Mouse (Mus musculus) embryonic facial prominence, embryonic 13.5 days (tissue): ENCODE data around the gene Acss3. TPM values are rescaled to one million over a fixed set of nuclear protein-coding genes. Genes with fewer than 3 reads are reported as not detected.
A peak's percentile ranks its signal among the peaks of the same experiment; 100 is the strongest.

Source experiments
- ATAC-seq: fragments of 200-750 bp; cut with Nextera tagmentation; 2 replicates; pipeline ENCODE4 v1.8.0; 2017; ENCODE audit warnings: low read depth; ENCODE audit not compliant: insufficient number of reproducible peaks, insufficient read depth, low FRiP score, low TSS enrichment
- H3K27ac ChIP-seq: fragments of 300-500 bp; sonication (generic); 2 replicates; pipeline ENCODE4 v1.5.1; 2015; ENCODE audit warnings: moderate library complexity, mild to moderate bottlenecking, inconsistent platforms
- H3K27me3 ChIP-seq: fragments of 300-500 bp; sonication (generic); 2 replicates; pipeline ENCODE4 v1.6.1; 2015; ENCODE audit warnings: mild to moderate bottlenecking, inconsistent platforms
- H3K36me3 ChIP-seq: fragments of 300-500 bp; sonication (generic); 2 replicates; pipeline ENCODE4 v1.6.1; 2015; ENCODE audit warnings: mild to moderate bottlenecking, inconsistent platforms
- H3K4me1 ChIP-seq: fragments of 300-500 bp; sonication (generic); 2 replicates; pipeline ENCODE4 v1.6.1; 2015; ENCODE audit warnings: inconsistent platforms
- H3K4me2 ChIP-seq: fragments of 300-500 bp; sonication (generic); 2 replicates; pipeline ENCODE4 v1.6.1; 2015; ENCODE audit warnings: moderate library complexity, mild to moderate bottlenecking, inconsistent platforms
- H3K4me3 ChIP-seq: fragments of 300-500 bp; sonication (generic); 2 replicates; pipeline ENCODE4 v1.5.1; 2015; ENCODE audit warnings: mild to moderate bottlenecking, inconsistent platforms
- H3K9ac ChIP-seq: fragments of 300-500 bp; sonication (generic); 2 replicates; pipeline ENCODE4 v1.6.1; 2015; ENCODE audit warnings: mild to moderate bottlenecking, inconsistent platforms
- H3K9me3 ChIP-seq: fragments of 300-500 bp; sonication (generic); 2 replicates; pipeline ENCODE4 v1.6.1; 2016; ENCODE audit warnings: inconsistent platforms
- WGBS: fragments of 180-500 bp; shearing (Covaris S2); methylation state at CpG from one replicate; pipeline ENCODE4 v1.1.7; 2015; ENCODE audit warnings: mixed read lengths; 5-methylcytosine and 5-hydroxymethylcytosine counted together
- polyA plus RNA-seq: library from polyadenylated mRNA; unstranded; fragments of >200 nt; fragmentation: Nextera tagmentation; extraction: Ambion mirVana; gene quantifications from 2 replicates; pipeline ENCODE4 v1.2.1, GENCODE M21; 2015

Gene Acss3
- 4.4 TPM in 2 replicates for polyA plus RNA-seq

- Histone ChIP-seq H3K27ac (0 out of 2 replicates have a peak within 1 kb of the TSS, but pooled peaks have one; percentile 33), H3K9me3 (no peaks in the 10 kb centered on the region), H3K4me3 (peak within 1 kb of the TSS; percentile 61), H3K4me1 (peaks cover 11% of the 10 kb centered on the region; the same call in 1 of the 2 replicates), H3K4me2 (peak within 1 kb of the TSS; percentile 76), H3K36me3 (no peaks in the 10 kb centered on the region), H3K27me3 (no peaks in the 10 kb centered on the region), H3K9ac (peak within 1 kb of the TSS; percentile 77)
- under 1% methylated on average over 17 of the region's 17 CpGs for WGBS
- ATAC-seq = peak; percentile 93
Measured at GRCm38 (mm10) chr10:107123529-107124335, at the start of gene Acss3. Gene Acss3 (minus strand): TSS chr10:107123668.

GRCm38 (mm10) chr10:107172003-107172689, 48.7 kb upstream of the Acss3 start:
- no peak overlapping the region for H3K27ac ChIP-seq
- H3K4me1 ChIP-seq = no peaks in the 10 kb centered on the region
- H3K9ac ChIP-seq = no peak overlapping the region
- no peak overlapping the region for H3K4me3 ChIP-seq
- no peak for ATAC-seq
- H3K36me3 ChIP-seq = no peaks in the 10 kb centered on the region
- H3K4me2 ChIP-seq = no peak overlapping the region
- 65% methylated on average over 3 of the region's 3 CpGs for WGBS
- H3K27me3 ChIP-seq = no peaks in the 10 kb centered on the region
- H3K9me3 ChIP-seq = no peaks in the 10 kb centered on the region

GRCm38 (mm10) chr10:107166486-107166885, 43.0 kb upstream of the Acss3 start:
- Histone ChIP-seq H3K4me2 (no peak overlapping the region), H3K27ac (no peak overlapping the region), H3K9me3 (no peaks in the 10 kb centered on the region), H3K9ac (no peak overlapping the region), H3K27me3 (no peaks in the 10 kb centered on the region), H3K36me3 (no peaks in the 10 kb centered on the region), H3K4me3 (no peak overlapping the region), H3K4me1 (no peaks in the 10 kb centered on the region)
- no peak for ATAC-seq
- WGBS = 81% methylated on average over 3 of the region's 3 CpGs

- H3K9ac ChIP-seq = no peak overlapping the region
- H3K4me2 ChIP-seq = no peak overlapping the region
- H3K36me3 ChIP-seq = no peaks in the 10 kb centered on the region
- no peaks in the 10 kb centered on the region for H3K9me3 ChIP-seq
- no peak for ATAC-seq
- H3K27ac ChIP-seq = no peak overlapping the region
- H3K27me3 ChIP-seq = no peaks in the 10 kb centered on the region
- no peaks in the 10 kb centered on the region for H3K4me1 ChIP-seq
- 80% methylated on average over 1 of the region's 1 CpGs for whole genome bisulfite sequencing
- no peak overlapping the region for H3K4me3 ChIP-seq
Measured at GRCm38 (mm10) chr10:107148759-107149158, 25.3 kb upstream of the Acss3 start.

- Histone ChIP-seq H3K9me3 (no peaks in the 10 kb centered on the region), H3K4me2 (no peak overlapping the region), H3K27me3 (no peaks in the 10 kb centered on the region), H3K4me1 (no peaks in the 10 kb centered on the region), H3K36me3 (no peaks in the 10 kb centered on the region), H3K4me3 (no peak overlapping the region), H3K9ac (no peak overlapping the region), H3K27ac (no peak overlapping the region)
- ATAC-seq = no peak
- whole genome bisulfite sequencing = 17% methylated on average over 1 of the region's 1 CpGs
Measured at GRCm38 (mm10) chr10:107144016-107144415, 20.5 kb upstream of the Acss3 start.

- WGBS = 71% methylated on average over 1 of the region's 1 CpGs
- Histone ChIP-seq H3K9ac (no peak overlapping the region), H3K4me1 (no peaks in the 10 kb centered on the region), H3K4me2 (no peak overlapping the region), H3K4me3 (no peak overlapping the region), H3K27ac (no peak overlapping the region), H3K36me3 (no peaks in the 10 kb centered on the region), H3K27me3 (no peaks in the 10 kb centered on the region), H3K9me3 (no peaks in the 10 kb centered on the region)
- no peak for ATAC-seq
Measured at GRCm38 (mm10) chr10:107142910-107143309, 19.4 kb upstream of the Acss3 start.

- no peak for ATAC-seq
- H3K4me3 ChIP-seq = peak overlapping the region; percentile 61
- H3K9ac ChIP-seq = peak overlapping the region; percentile 77
- H3K27ac ChIP-seq = 0 out of 2 replicates have a peak overlapping the region, but pooled peaks have one; percentile 33
- H3K9me3 ChIP-seq = no peaks in the 10 kb centered on the region
- H3K4me1 ChIP-seq = peaks cover 11% of the 10 kb centered on the region; the same call in 1 of the 2 replicates
- H3K36me3 ChIP-seq = no peaks in the 10 kb centered on the region
- WGBS = 9% methylated on average over 9 of the region's 9 CpGs
- H3K27me3 ChIP-seq = no peaks in the 10 kb centered on the region
- peak overlapping the region; percentile 76 for H3K4me2 ChIP-seq
Measured at GRCm38 (mm10) chr10:107122744-107123528, 532 bp downstream of the Acss3 start.

- no peak overlapping the region for H3K27ac ChIP-seq
- no peak overlapping the region for H3K9ac ChIP-seq
- peaks cover 11% of the 10 kb centered on the region; the same call in 1 of the 2 replicates for H3K4me1 ChIP-seq
- 97% methylated on average over 9 of the region's 9 CpGs for WGBS
- H3K4me2 ChIP-seq = no peak overlapping the region
- H3K9me3 ChIP-seq = no peaks in the 10 kb centered on the region
- H3K36me3 ChIP-seq = no peaks in the 10 kb centered on the region
- no peak overlapping the region for H3K4me3 ChIP-seq
- no peak for ATAC-seq
- H3K27me3 ChIP-seq = no peaks in the 10 kb centered on the region
Measured at GRCm38 (mm10) chr10:107121301-107121700, 2.2 kb downstream of the Acss3 start.

GRCm38 (mm10) chr10:107119135-107119534, 4.3 kb downstream of the Acss3 start:
- Histone ChIP-seq H3K4me1 (peaks cover 11% of the 10 kb centered on the region; the same call in 1 of the 2 replicates), H3K27me3 (no peaks in the 10 kb centered on the region), H3K27ac (no peak overlapping the region), H3K4me3 (no peak overlapping the region), H3K9me3 (no peaks in the 10 kb centered on the region), H3K9ac (no peak overlapping the region), H3K36me3 (no peaks in the 10 kb centered on the region), H3K4me2 (no peak overlapping the region)
- no peak for ATAC-seq
- WGBS = 89% methylated on average over 2 of the region's 2 CpGs

GRCm38 (mm10) chr10:107116709-107117267, 6.7 kb downstream of the Acss3 start:
- no peak for ATAC-seq
- WGBS = 60% methylated on average over 4 of the region's 4 CpGs

More at GRCm38 (mm10) chr10:107116709-107117267, 6.7 kb downstream of the Acss3 start:
- H3K27ac ChIP-seq = no peak overlapping the region
- no peak overlapping the region for H3K9ac ChIP-seq
- H3K36me3 ChIP-seq = no peaks in the 10 kb centered on the region
- H3K4me3 ChIP-seq = no peak overlapping the region
- H3K4me2 ChIP-seq = no peak overlapping the region
- H3K27me3 ChIP-seq = no peaks in the 10 kb centered on the region
- no peaks in the 10 kb centered on the region for H3K4me1 ChIP-seq
- H3K9me3 ChIP-seq = no peaks in the 10 kb centered on the region
